ENCODE assay signal across 9 mouse cellular contexts in the genomic region with DNA sequence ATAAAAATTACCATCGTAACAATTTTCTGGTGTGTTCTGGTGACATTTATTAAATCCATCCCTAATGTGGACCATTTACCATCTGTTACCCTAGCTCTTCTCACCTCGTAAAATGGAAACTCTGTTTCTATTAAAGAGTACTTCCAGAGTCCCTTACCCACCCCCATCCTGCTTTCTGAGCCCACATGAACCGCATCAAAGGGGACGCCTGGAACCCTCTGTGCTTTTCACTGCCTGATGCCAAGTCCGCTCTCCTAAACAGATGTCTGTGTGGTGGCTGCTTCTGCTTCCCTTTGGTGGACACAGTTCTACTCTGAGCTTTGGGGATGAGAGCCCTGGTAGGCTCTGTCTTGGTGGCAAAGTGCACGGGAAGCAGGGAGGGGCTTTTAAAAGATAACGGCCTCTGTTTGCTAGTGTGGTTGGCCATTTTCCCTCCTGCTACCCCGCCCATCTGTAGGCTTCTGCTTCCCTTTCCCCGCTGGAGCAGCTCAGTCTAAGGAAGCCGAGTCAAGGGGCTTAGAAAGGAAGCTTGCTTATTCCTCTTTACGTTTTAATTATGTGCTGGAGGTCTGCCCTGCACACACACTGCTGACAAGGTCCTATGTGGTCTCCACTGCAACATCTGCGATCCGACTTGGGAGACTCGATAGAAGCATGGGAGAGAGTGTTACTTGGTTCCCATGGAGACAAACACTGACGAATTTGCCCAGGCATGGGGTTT. TPM values are rescaled to one million over a fixed set of nuclear protein-coding genes. Genes with fewer than 3 reads are reported as not detected.
DNase-seq lines count a peak whose midpoint lies in the region; ATAC-seq and TF ChIP-seq lines count a peak whose summit lies in the region.
"Had no signal": no experiment of that assay in that cellular context is flagged by ENCODE, and none has a peak within 500 bp of the region (broad histone marks: within the 10 kb centered on the region; RNA-seq: fewer than 3 reads in every experiment).

No protein-coding gene starts in this region.

- peaks cover 42% of the 10 kb centered on the region for H3K36me3 ChIP-seq in heart, postnatal 0 days (replicated peaks; ENCODE audit: control insufficient read depth, insufficient read depth, low read length)
- no peaks in the 10 kb centered on the region for H3K36me3 ChIP-seq in forebrain, postnatal 0 days (ENCODE audit: insufficient read depth)
- H3K36me3 ChIP-seq in liver, embryonic 16.5 days (ENCODE audit: control insufficient read depth, insufficient read depth) = no peaks in the 10 kb centered on the region
- H3K36me3 ChIP-seq: neural tube, embryonic 12.5 days had no signal

- DNase-seq in heart, postnatal 0 days (ENCODE audit: low spot score) = no peak
- DNase-seq in heart, postnatal 10 days = no peak
- peak; percentile 63 for DNase-seq in forebrain, postnatal 0 days
- no peak for DNase-seq in ovary, postnatal 14 days (ENCODE audit: low spot score)
- no peak for DNase-seq in adipocyte (ENCODE audit: low spot score)
- no peak for DNase-seq in frontal cortex, postnatal 10 days (ENCODE audit: low spot score in 2 of 2)

- no peak for TF ChIP-seq EP300 in heart, postnatal 0 days (IDR thresholded peaks at IDR 0.05; ENCODE audit: low read depth)

- no peak overlapping the region for H3K9ac ChIP-seq in heart, postnatal 0 days (replicated peaks; ENCODE audit: low read depth, low read length)
- no peak overlapping the region for H3K9ac ChIP-seq in forebrain, postnatal 0 days
- H3K9ac ChIP-seq in liver, embryonic 16.5 days (ENCODE audit: low read depth, low read length) = no peak overlapping the region
- H3K9ac ChIP-seq: neural tube, embryonic 12.5 days had no signal

- no peak overlapping the region for H3K4me3 ChIP-seq in heart, postnatal 0 days (ENCODE audit: low read depth, low read length)
- peak overlapping the region; percentile 51 for H3K4me3 ChIP-seq in bone marrow, adult 2 months (replicated peaks; ENCODE audit: control insufficient read depth, low read depth, low read length)
- no peak overlapping the region for H3K4me3 ChIP-seq in forebrain, postnatal 0 days (ENCODE audit: low read depth, low read length)
- H3K4me3 ChIP-seq in liver, embryonic 16.5 days (ENCODE audit: low read depth, low read length) = peak overlapping the region; percentile 23; the same call in 1 of the 2 replicates
- H3K4me3 ChIP-seq: neural tube, embryonic 12.5 days had no signal

- H3K4me2 ChIP-seq in heart, postnatal 0 days (ENCODE audit: low read depth, low read length) = 0 out of 2 replicates have a peak overlapping the region, but pooled peaks have one; percentile 14
- 0 out of 2 replicates have a peak overlapping the region, but pooled peaks have one; percentile 1 for H3K4me2 ChIP-seq in forebrain, postnatal 0 days (ENCODE audit: low read depth)
- peak overlapping the region; percentile 28 for H3K4me2 ChIP-seq in liver, embryonic 16.5 days (ENCODE audit: low read depth, low read length)
- H3K4me2 ChIP-seq: neural tube, embryonic 12.5 days had no signal

- intact Hi-C loops in heart, postnatal 10 days (cut with DNase I) = no loop called here

- H3K4me1 ChIP-seq in heart, postnatal 0 days (ENCODE audit: control insufficient read depth, insufficient read depth) = peaks cover 18% of the 10 kb centered on the region
- peaks cover 1% of the 10 kb centered on the region; the same call in 1 of the 2 replicates for H3K4me1 ChIP-seq in bone marrow, adult 2 months (ENCODE audit: control insufficient read depth, insufficient read depth, low read length)
- peaks cover 15% of the 10 kb centered on the region for H3K4me1 ChIP-seq in forebrain, postnatal 0 days (ENCODE audit: insufficient read depth)
- H3K4me1 ChIP-seq in liver, embryonic 16.5 days (ENCODE audit: control insufficient read depth, low read depth, low read length) = peaks cover 2% of the 10 kb centered on the region; the same call in 1 of the 2 replicates

- no peaks in the 10 kb centered on the region for H3K27me3 ChIP-seq in heart, postnatal 0 days (ENCODE audit: control insufficient read depth, insufficient read depth, low read length)
- H3K27me3 ChIP-seq in forebrain, postnatal 0 days (ENCODE audit: insufficient read depth, low read length) = no peaks in the 10 kb centered on the region
- no peaks in the 10 kb centered on the region for H3K27me3 ChIP-seq in liver, embryonic 16.5 days (ENCODE audit: control insufficient read depth, insufficient read depth, low read depth, low read length)
- H3K27me3 ChIP-seq: neural tube, embryonic 12.5 days had no signal

- 36% methylated on average over 15 of the region's 15 CpGs for WGBS in heart, postnatal 0 days
- WGBS in bone marrow, adult 2 months = 7% methylated on average over 15 of the region's 15 CpGs
- 30% methylated on average over 15 of the region's 15 CpGs for WGBS in forebrain, postnatal 0 days
- 19% methylated on average over 15 of the region's 15 CpGs for WGBS in liver, embryonic 16.5 days (ENCODE audit: insufficient replicate concordance)

- H3K9me3 ChIP-seq in heart, postnatal 0 days (replicated peaks; ENCODE audit: control insufficient read depth, low read length) = no peaks in the 10 kb centered on the region
- no peaks in the 10 kb centered on the region for H3K9me3 ChIP-seq in forebrain, postnatal 0 days (ENCODE audit: low read length)
- H3K9me3 ChIP-seq in liver, embryonic 16.5 days (replicated peaks; ENCODE audit: control insufficient read depth, low read length) = no peaks in the 10 kb centered on the region
- H3K9me3 ChIP-seq: neural tube, embryonic 12.5 days had no signal

- 0 out of 2 replicates have a peak, but pooled peaks have one; percentile 7 for ATAC-seq in heart, postnatal 0 days (ENCODE audit: insufficient read depth, low read depth)
- peak; percentile 63 for ATAC-seq in forebrain, postnatal 0 days
- ATAC-seq in liver, embryonic 16.5 days (ENCODE audit: low read depth) = peak; percentile 72

- TF ChIP-seq CTCF in heart, postnatal 0 days (IDR thresholded peaks at IDR 0.05; ENCODE audit: low read depth) = no peak
- TF ChIP-seq CTCF in bone marrow, adult 2 months (IDR thresholded peaks at IDR 0.05; ENCODE audit: control insufficient read depth, insufficient read depth, low read length) = no peak
- no peak for TF ChIP-seq CTCF in forebrain, postnatal 0 days (IDR thresholded peaks at IDR 0.05; ENCODE audit: low read depth)

- no peak overlapping the region for H3K27ac ChIP-seq in heart, postnatal 0 days (ENCODE audit: low read depth)
- no peak overlapping the region for H3K27ac ChIP-seq in bone marrow, adult 2 months (ENCODE audit: control insufficient read depth, insufficient read depth, low read depth, low read length, poor library complexity)
- H3K27ac ChIP-seq in forebrain, postnatal 0 days (ENCODE audit: low read depth, low read length) = peak overlapping the region; percentile 58
- H3K27ac ChIP-seq in liver, embryonic 16.5 days (ENCODE audit: low read length) = no peak overlapping the region
- H3K27ac ChIP-seq: neural tube, embryonic 12.5 days had no signal

- no peak for TF ChIP-seq POLR2A in bone marrow, adult 2 months (IDR thresholded peaks at IDR 0.05; ENCODE audit: borderline replicate concordance, control insufficient read depth, low read depth, low read length)

RNA-seq across cellular contexts. Expression of gene P4ha2, which starts 26.9 kb away (rescaled TPM):
- 49.0 and 67.2 TPM in 2 replicates for total RNA-seq in heart, postnatal 0 days (2014; rRNA removed; ENCODE audit: low replicate concordance)
- polyA plus RNA-seq in heart, postnatal 0 days (2015; fragmentation: Nextera tagmentation; extraction: Ambion mirVana) = 18.9 and 19.8 TPM in 2 replicates
- 10 to 100 TPM; 36.8 to 37.0 TPM for total RNA-seq in heart, postnatal 10 days (2021)
- 5.1 and 9.4 TPM in 2 replicates for polyA plus RNA-seq in bone marrow, adult 2 months (2011; ENCODE audit: insufficient read depth, insufficient read length, low replicate concordance, missing spikeins)
- total RNA-seq in forebrain, postnatal 0 days (2014; rRNA removed) = 6.8 and 9.8 TPM in 2 replicates
- polyA plus RNA-seq in forebrain, postnatal 0 days (2015; fragmentation: Nextera tagmentation; extraction: Ambion mirVana) = 6.0 and 6.1 TPM in 2 replicates
- 8.0 TPM in 2 replicates for polyA plus RNA-seq in liver, embryonic 16.5 days (2015; fragmentation: Nextera tagmentation; extraction: Ambion mirVana)

RNA-seq across cellular contexts. Expression of gene Pdlim4, which starts 58.0 kb away (rescaled TPM):
- total RNA-seq in heart, postnatal 0 days (2014; rRNA removed; ENCODE audit: low replicate concordance) = 14.2 and 29.3 TPM in 2 replicates
- polyA plus RNA-seq in heart, postnatal 0 days (2015; fragmentation: Nextera tagmentation; extraction: Ambion mirVana) = 23.6 and 26.6 TPM in 2 replicates
- total RNA-seq in heart, postnatal 10 days (2021) = 10 to 100 TPM; 23.4 to 28.2 TPM
- 3.7 and 3.8 TPM in 2 replicates for polyA plus RNA-seq in bone marrow, adult 2 months (2011; ENCODE audit: insufficient read depth, insufficient read length, low replicate concordance, missing spikeins)
- total RNA-seq in forebrain, postnatal 0 days (2014; rRNA removed) = 27.6 and 30.9 TPM in 2 replicates
- 47.9 and 50.7 TPM in 2 replicates for polyA plus RNA-seq in forebrain, postnatal 0 days (2015; fragmentation: Nextera tagmentation; extraction: Ambion mirVana)
- 3.2 and 4.0 TPM in 2 replicates for polyA plus RNA-seq in liver, embryonic 16.5 days (2015; fragmentation: Nextera tagmentation; extraction: Ambion mirVana)

Comparison
In these comparisons a context has a peak if more than half of its experiments do, and no peak if none do; other contexts are left out.
1. ATAC-seq: peak in every context shown above with its lines; median percentile 72 in liver, embryonic 16.5 days; 63 in forebrain, postnatal 0 days; 7 in heart, postnatal 0 days.
2. H3K4me3 ChIP-seq: peak in bone marrow, adult 2 months (single experiment) and liver, embryonic 16.5 days (single experiment); none in heart, postnatal 0 days (single experiment) and forebrain, postnatal 0 days (single experiment).
3. Peak in every context shown above with its lines, with median percentiles within 50 percentile points of each other: H3K4me2 ChIP-seq.